8 mouse cellular contexts compared by ENCODE assay signal in the genomic region with DNA sequence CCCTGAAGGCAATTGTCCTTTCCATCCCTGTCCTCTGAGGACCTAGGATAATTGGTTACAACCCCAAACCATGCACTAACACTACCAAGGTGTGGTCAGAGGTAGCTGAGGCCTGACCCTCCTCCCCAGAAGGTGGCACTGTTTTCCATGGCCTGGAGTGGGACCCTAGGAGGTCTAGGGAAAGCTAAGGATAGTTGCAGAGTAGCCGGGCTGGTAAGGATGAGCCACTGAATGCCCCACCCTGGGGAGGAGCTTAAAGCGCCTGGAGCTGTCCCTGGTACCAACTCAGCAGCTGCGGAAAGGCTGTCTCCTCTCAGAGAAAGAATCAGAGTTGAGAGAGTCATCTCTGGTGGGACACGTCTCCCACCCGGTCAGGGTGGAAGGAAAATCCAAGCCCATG. TPM values are rescaled to one million over a fixed set of nuclear protein-coding genes. Genes with fewer than 3 reads are reported as not detected.
A peak's percentile ranks its signal among the peaks of the same experiment; 100 is the strongest.
DNase-seq lines count a peak whose midpoint lies in the region; ATAC-seq lines count a peak whose summit lies in the region.

No protein-coding gene starts in this region.

- H3K4me2 ChIP-seq in hindbrain, embryonic 12.5 days (replicated peaks), result no peak overlapping the region
- no peak overlapping the region for H3K4me2 ChIP-seq in hindbrain, embryonic 14.5 days (replicated peaks)
- no peak overlapping the region for H3K4me2 ChIP-seq in limb, embryonic 11.5 days (ENCODE audit: low read depth, severe bottlenecking)

- under 1% methylated on average over 5 of the region's 5 CpGs for WGBS in hindbrain, embryonic 12.5 days
- WGBS in hindbrain, embryonic 14.5 days, result 0% methylated on average over 5 of the region's 5 CpGs
- 0% methylated on average over 5 of the region's 5 CpGs for WGBS in limb, embryonic 11.5 days

- peaks cover 7% of the 10 kb centered on the region; the same call in 1 of the 2 replicates for H3K4me1 ChIP-seq in hindbrain, embryonic 12.5 days
- H3K4me1 ChIP-seq in hindbrain, embryonic 14.5 days (replicated peaks; ENCODE audit: control insufficient read depth, insufficient read depth, low read length), result 0 out of 2 replicates have a peak, but pooled peaks cover 5% of the 10 kb centered on the region
- H3K4me1 ChIP-seq in limb, embryonic 11.5 days (ENCODE audit: control insufficient read depth, insufficient read depth, low read length), result no peaks in the 10 kb centered on the region

- no peak overlapping the region for H3K27ac ChIP-seq in hindbrain, embryonic 12.5 days
- no peak overlapping the region for H3K27ac ChIP-seq in hindbrain, embryonic 14.5 days
- H3K27ac ChIP-seq in limb, embryonic 11.5 days (replicated peaks; ENCODE audit: low read depth, low read length), result no peak overlapping the region

- H3K27me3 ChIP-seq in hindbrain, embryonic 12.5 days, result peaks cover 45% of the 10 kb centered on the region
- H3K27me3 ChIP-seq in hindbrain, embryonic 14.5 days (ENCODE audit: control insufficient read depth, insufficient read depth, low read length), result peaks cover 28% of the 10 kb centered on the region
- H3K27me3 ChIP-seq in limb, embryonic 11.5 days (ENCODE audit: control insufficient read depth, insufficient read depth, low read length), result peaks cover 32% of the 10 kb centered on the region

- H3K36me3 ChIP-seq in hindbrain, embryonic 12.5 days, result no peaks in the 10 kb centered on the region
- H3K36me3 ChIP-seq in hindbrain, embryonic 14.5 days (replicated peaks; ENCODE audit: control insufficient read depth, insufficient read depth), result no peaks in the 10 kb centered on the region
- no peaks in the 10 kb centered on the region for H3K36me3 ChIP-seq in limb, embryonic 11.5 days (ENCODE audit: control insufficient read depth, insufficient read depth, low read length)

- peak; percentile 56; the same call in 1 of the 2 replicates for ATAC-seq in hindbrain, embryonic 12.5 days (ENCODE audit: low FRiP score)
- no peak for ATAC-seq in hindbrain, embryonic 14.5 days (ENCODE audit: low FRiP score)
- ATAC-seq in limb, embryonic 11.5 days (ENCODE audit: insufficient number of reproducible peaks, low FRiP score, low TSS enrichment, low read depth), result no peak

- no peak overlapping the region for H3K9ac ChIP-seq in hindbrain, embryonic 12.5 days
- H3K9ac ChIP-seq in hindbrain, embryonic 14.5 days, result no peak overlapping the region
- no peak overlapping the region for H3K9ac ChIP-seq in limb, embryonic 11.5 days (ENCODE audit: low read length)

- no peaks in the 10 kb centered on the region for H3K9me3 ChIP-seq in hindbrain, embryonic 12.5 days (replicated peaks)
- no peaks in the 10 kb centered on the region for H3K9me3 ChIP-seq in hindbrain, embryonic 14.5 days (ENCODE audit: control insufficient read depth, low read length)
- no peaks in the 10 kb centered on the region for H3K9me3 ChIP-seq in limb, embryonic 11.5 days (ENCODE audit: control insufficient read depth, low read length)

- no peak overlapping the region for H3K4me3 ChIP-seq in hindbrain, embryonic 12.5 days
- H3K4me3 ChIP-seq in hindbrain, embryonic 14.5 days (replicated peaks; ENCODE audit: low read length), result no peak overlapping the region
- no peak overlapping the region for H3K4me3 ChIP-seq in limb, embryonic 11.5 days (ENCODE audit: low read depth, low read length)

- DNase-seq in hindbrain, embryonic 14.5 days (ENCODE audit: low spot score), result no peak
- DNase-seq in WW6 (ENCODE audit: low read depth, low spot score), result peak; percentile 55
- peak; percentile 30 for DNase-seq in embryo, embryonic 11.5 days (ENCODE audit: low read depth, low spot score)
- DNase-seq in limb, embryonic 11.5 days (ENCODE audit: low spot score), result peak; percentile 58
- DNase-seq in retina, postnatal 7 days (ENCODE audit: low read depth, low spot score), result peak; percentile 13
- no peak for DNase-seq in spleen, postnatal 4 days (ENCODE audit: low spot score in 2 of 2)
- DNase-seq in left cerebral cortex, adult 18-20 months (ENCODE audit: low spot score in 2 of 2), result no peak

RNA-seq across cellular contexts. Expression of gene Ccdc27, which starts 28.4 kb away (rescaled TPM):
- not detected in 2 replicates for polyA plus RNA-seq in hindbrain, embryonic 12.5 days (2016; fragmentation: Nextera tagmentation; extraction: Ambion mirVana)
- polyA plus RNA-seq in hindbrain, embryonic 14.5 days (2014; fragmentation: Nextera tagmentation; extraction: Ambion mirVana), result not detected in 2 replicates
- polyA plus RNA-seq in limb, embryonic 11.5 days (2014; fragmentation: Nextera tagmentation; extraction: Ambion mirVana), result not detected in 2 replicates
- total RNA-seq in left cerebral cortex, adult 18-20 months (2021), result not detected

RNA-seq across cellular contexts. Expression of gene Smim1, which starts 44.9 kb away (rescaled TPM):
- 5.9 and 6.0 TPM in 2 replicates for polyA plus RNA-seq in hindbrain, embryonic 12.5 days (2016; fragmentation: Nextera tagmentation; extraction: Ambion mirVana)
- 12.1 and 16.6 TPM in 2 replicates for polyA plus RNA-seq in hindbrain, embryonic 14.5 days (2014; fragmentation: Nextera tagmentation; extraction: Ambion mirVana)
- 9.1 and 9.6 TPM in 2 replicates for polyA plus RNA-seq in limb, embryonic 11.5 days (2014; fragmentation: Nextera tagmentation; extraction: Ambion mirVana)
- total RNA-seq in left cerebral cortex, adult 18-20 months (2021), result 10 to 100 TPM; 10.0 to 15.0 TPM

RNA-seq across cellular contexts. Expression of gene Lrrc47, which starts 59.4 kb away (rescaled TPM):
- polyA plus RNA-seq in hindbrain, embryonic 12.5 days (2016; fragmentation: Nextera tagmentation; extraction: Ambion mirVana), result 36.4 and 38.1 TPM in 2 replicates
- 9.9 and 12.3 TPM in 2 replicates for polyA plus RNA-seq in hindbrain, embryonic 14.5 days (2014; fragmentation: Nextera tagmentation; extraction: Ambion mirVana)
- polyA plus RNA-seq in limb, embryonic 11.5 days (2014; fragmentation: Nextera tagmentation; extraction: Ambion mirVana), result 14.9 and 16.0 TPM in 2 replicates
- total RNA-seq in left cerebral cortex, adult 18-20 months (2021), result 10 to 100 TPM; 59.7 to 69.2 TPM

Comparison
In these comparisons a context has a peak if more than half of its experiments do, and no peak if none do; other contexts are left out.
1. DNase-seq: peak in WW6 (single experiment), embryo, embryonic 11.5 days (single experiment), limb, embryonic 11.5 days (single experiment) and retina, postnatal 7 days (single experiment); none in hindbrain, embryonic 14.5 days (single experiment), spleen, postnatal 4 days (0 of 2) and left cerebral cortex, adult 18-20 months (0 of 2).